Mouse (Mus musculus) lung, adult 18-20 months (tissue): ENCODE results near the gene Thnsl2.

Experiments
- DNase-seq, 2 experiments: peaks; one replicate each; pipeline ENCODE4 v3.0.0; 2022; ENCODE audit warnings: mixed read lengths in 2 of 2

Gene Thnsl2

DNA sequence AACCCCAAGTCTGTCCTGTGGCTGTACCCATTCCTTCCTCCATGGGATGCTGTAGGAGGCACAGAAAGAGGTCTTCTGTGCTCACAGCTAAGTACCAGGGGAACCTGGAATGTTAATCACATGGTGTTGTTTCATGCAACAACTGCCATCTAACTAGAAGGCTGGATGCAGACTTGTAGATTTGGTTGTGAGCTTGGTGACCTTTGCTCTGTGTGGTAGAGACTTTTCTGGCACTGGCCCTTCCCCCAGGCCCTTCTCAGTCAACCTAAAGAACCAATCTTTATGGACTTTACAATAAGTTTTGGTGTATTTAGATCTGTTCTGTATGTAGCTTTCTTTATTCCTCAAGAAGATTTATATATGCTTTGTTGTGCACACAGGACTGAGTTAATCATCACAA, 13.2 kb downstream of the Thnsl2 start:
- DNase-seq, result no peak

DNA sequence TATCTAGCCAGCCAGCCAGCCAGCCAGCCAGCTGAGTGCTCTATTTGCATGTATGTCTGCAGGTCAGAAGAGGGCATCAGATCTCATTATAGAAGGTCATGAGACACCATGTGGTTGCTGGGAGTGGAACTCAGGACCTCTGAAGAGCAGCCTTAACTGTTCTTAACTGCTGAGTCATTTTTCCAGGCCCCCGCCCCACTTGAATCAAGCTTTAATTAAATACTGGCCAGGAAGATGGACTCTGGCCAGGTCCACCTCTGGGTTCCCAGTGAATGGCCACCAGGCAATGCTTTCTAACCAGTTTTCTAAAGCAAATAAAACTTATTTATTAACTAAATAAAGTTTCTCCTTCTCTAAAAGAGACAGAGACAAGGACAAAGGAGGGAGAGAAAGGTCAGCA, 14.0 kb downstream of the Thnsl2 start:
- peak; percentile 73 to 80 for DNase-seq

- DNase-seq, result peak in 1 of 2 experiments; percentile 16
Observed at GRCm38 (mm10) chr6:71129071-71129470, 15.2 kb downstream of the Thnsl2 start.

GRCm38 (mm10) chr6:71126290-71126689, 17.9 kb downstream of the Thnsl2 start:
- no peak for DNase-seq

GRCm38 (mm10) chr6:71125043-71125893, 19.0 kb downstream of the Thnsl2 start:
- peak; percentile 69 to 77 for DNase-seq

GRCm38 (mm10) chr6:71119577-71120254, 24.5 kb downstream of the Thnsl2 start:
- no peak for DNase-seq

DNA sequence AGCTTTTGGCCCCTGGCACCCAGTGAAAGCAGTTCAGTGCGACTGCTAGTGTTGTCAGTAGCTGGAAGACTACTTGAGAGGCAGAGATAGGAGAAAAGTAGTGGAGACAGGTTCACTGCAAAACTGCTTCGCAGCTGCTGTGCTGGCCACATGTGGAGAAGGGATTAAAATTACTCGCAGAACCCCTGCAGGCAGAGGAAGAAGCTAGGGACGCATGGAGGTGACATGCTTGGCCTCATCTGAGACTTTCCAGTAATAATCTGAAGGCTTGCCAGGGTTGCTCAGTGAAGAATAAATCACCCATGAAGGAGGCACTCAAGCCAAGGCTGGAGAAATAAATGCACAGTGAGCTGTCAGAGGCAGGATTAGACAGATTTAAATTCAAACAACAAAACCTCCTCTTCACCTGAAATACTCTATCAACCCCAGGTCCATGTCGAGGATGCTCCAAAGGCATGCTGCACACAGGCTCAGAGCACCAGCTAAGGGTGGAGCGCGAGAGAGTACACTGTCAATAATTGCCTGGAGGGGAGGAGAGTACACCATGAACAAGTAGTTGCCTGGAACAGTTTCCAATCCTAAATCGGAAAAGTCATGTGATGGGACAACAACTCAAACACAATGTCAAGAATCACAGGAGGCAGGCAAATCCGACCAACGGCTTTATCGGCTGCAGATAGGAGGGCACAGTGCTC, 32.7 kb downstream of the Thnsl2 start:
- no peak for DNase-seq

DNA sequence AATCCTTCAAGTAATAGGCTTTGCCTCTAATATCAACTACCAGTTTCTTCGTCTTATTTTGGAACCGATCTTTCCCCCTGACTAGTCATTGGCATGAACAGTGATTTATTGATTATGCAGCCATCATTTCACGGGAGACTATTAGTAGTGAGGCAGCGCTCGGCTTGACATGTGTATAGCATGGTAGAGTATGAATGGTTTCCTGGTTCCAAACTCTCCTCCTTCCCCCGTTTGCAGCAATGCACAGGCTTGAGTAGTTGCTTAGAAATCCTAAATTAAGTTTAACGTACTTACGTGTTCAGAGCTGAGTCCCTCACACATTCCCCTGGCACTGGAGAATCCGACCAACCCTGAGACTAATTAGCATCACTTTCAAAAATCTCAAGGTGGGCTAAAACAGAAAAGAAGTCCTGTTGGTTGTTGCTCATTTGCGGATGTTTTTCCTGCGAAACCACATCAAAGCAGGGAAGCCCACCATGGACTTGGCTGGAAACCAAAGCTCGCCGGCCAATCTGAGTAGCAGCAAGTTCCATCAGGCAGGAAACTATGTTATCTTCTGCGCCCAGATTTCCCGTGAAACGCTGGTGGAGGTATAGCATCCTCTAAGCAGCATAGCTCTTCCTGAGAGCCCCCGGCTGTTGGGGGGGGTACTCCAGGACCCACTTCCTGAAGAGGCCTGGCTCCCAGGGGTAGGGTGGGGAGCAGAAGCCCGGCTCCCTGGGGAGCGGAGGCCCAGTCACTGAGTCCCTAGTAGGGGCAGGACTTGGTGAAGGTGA, 37.9 kb downstream of the Thnsl2 start:
- DNase-seq, result no peak

GRCm38 (mm10) chr6:71096126-71096525, 48.1 kb downstream of the Thnsl2 start:
- no peak for DNase-seq

DNA sequence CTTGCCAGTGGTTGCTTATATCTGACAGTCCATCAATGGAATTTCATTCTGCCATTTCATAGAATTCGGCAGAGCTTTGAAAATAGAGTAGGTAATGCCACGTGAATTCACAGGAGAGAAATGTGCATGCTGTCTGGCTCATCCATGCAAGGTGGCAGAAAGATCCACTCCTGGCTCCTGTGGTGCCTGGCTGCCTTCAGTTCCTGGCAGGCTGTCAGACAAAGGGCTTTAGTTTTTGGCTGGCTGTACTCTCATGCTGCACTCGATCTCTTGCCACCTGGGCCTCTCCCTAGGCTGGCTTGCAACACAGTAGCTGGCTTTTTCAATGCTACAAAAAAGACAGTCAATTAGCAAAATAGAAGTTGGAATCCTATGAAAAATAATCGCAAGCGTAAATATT, 49.5 kb downstream of the Thnsl2 start:
- DNase-seq, result no peak

GRCm38 (mm10) chr6:71093686-71094085, 50.6 kb downstream of the Thnsl2 start:
- DNase-seq, result no peak

- no peak for DNase-seq
Observed at GRCm38 (mm10) chr6:71090475-71090874, 53.8 kb downstream of the Thnsl2 start.

DNA sequence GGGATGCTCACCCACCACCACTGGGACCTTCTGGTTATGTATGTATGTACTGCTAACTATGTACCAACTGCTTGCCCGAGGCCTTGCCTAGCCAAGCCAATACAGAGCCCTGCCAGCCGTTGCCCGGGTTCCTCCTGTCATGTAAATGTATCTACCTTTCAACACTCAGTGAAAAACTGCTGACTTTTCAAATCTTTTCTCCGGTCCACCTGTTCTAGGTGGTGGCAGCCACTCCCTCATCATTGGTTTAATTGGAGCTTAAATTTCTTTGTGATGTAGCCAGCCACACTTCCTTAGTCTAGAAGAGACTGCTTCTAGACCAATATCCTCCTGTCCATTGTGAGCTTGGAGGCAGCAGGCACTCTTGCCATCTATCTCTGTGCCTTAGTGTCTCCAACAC, 54.5 kb downstream of the Thnsl2 start:
- DNase-seq, result no peak

- no peak for DNase-seq
Observed at GRCm38 (mm10) chr6:71088992-71089391, 55.2 kb downstream of the Thnsl2 start.

DNA sequence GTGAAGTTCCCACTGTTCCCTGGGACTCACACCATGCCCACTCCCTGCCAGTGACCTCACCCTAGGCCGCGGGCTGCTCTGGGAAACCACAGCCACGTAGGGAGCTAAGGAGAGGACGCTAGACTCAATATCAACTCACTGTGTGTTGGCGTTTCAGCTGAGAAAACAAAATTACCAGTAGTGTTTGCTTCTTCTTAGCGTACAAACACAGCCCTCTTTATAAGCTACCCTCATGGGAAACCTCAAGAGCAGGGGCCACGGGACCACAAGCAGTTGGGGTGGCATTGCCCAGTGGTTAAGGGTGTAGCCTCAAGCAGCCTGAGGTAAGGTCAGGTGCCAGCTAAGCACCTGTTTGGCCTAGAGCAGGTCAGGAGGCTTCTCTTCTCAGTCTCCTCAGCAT, 60.8 kb downstream of the Thnsl2 start:
- peak; percentile 55 to 57 for DNase-seq

- DNase-seq, result no peak
Observed at GRCm38 (mm10) chr6:71082084-71082483, 62.2 kb downstream of the Thnsl2 start.

DNA sequence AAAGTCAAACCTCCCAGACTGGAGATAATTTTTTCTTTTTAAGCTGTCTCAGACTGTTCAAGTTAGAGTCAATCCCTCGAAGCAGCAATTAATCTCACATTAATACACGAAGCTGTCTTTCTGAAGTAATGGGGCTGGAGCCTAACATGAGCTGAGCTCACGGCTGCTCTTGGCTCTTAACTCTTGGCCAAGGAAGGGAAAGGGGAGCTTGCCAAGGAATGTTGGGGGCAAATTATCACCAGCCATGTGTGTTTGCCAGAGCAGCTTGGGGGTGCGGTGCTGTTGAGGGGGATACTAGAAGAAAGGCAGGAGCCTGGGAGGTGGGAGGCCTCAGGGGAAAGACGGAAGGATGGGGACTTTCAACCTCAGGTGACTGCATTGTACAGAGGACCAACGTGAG, 63.0 kb downstream of the Thnsl2 start:
- DNase-seq, result no peak
